Mouse (Mus musculus) kidney, postnatal 36 days (tissue): ENCODE measurements around the gene Zfyve21.

Experiments
- DNase-seq, 2 experiments: peaks; one replicate each; pipeline ENCODE4 v3.0.0; 2021 to 2022; ENCODE audit warnings: mixed read lengths in 2 of 2

Zfyve21 gene

DNA sequence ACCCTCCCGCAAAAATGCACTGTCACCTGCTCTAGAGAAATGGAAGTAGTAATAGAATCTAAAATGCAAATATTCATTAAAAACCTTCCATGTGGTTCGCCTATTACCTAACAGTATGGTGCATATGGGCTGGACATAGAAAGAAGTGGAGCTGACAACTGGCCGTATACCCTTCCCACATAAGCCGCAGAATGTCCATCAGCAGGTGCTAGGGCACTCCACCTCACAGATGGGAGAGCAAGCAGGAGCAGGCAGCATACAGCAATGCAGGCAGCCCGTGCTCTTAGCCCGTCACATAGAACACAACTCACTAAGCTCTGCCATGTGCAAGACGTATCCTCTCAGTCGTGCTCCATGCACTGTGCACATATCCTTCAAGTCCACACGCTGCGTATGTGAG, 32.8 kb downstream of the Zfyve21 start:
- no peak for DNase-seq

DNA sequence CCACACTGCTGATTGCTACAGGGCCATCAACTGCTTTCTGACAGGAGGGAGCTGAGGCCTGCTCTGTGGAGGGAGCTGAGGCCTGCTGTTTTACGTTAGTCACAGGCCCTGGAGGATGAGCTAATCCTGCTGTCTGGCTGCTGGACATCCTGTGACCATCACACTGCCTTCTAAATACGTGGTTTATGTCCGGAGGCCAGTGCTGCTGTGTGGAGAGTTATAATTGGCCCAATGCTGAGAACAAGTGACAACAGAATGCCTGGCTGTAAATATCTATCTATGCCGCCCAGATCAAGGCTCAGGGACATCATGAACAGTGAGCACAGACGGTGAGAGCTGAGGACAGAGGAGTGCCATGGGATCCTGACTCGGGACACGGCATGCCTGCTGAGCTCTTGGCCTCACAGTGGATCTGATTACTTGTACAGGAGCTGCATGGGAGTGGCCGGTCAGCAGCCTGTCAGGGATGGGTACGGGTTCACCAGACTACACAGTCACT, 34.4 kb downstream of the Zfyve21 start:
- no peak for DNase-seq

- no peak for DNase-seq
These were observed 37.3 kb downstream of the Zfyve21 start for GRCm38 (mm10) chr12:111851235-111851634.

- no peak for DNase-seq
These were observed 37.8 kb downstream of the Zfyve21 start for GRCm38 (mm10) chr12:111851745-111852144.

GRCm38 (mm10) chr12:111853011-111853436, 39.1 kb downstream of the Zfyve21 start:
- DNase-seq = peak; percentile 67 to 68

DNA sequence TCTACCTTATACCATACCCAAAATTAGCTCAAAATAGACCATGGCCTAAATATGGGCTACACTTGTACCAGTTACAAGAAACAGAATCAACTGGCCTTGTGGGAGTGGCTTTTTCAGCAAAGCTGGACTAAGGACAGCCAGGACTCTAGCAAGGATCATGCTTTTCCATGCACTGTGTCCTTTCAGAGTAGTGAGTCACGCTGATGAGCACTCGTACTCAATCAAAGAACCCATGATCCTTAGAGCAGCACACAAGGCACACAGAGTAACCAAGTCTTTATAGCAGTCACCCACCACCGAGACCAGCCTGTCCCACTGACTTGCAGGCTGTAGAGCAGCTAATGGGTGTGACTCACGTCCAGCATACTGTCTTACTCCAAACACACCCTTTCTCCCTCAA, 39.6 kb downstream of the Zfyve21 start:
- no peak for DNase-seq

DNA sequence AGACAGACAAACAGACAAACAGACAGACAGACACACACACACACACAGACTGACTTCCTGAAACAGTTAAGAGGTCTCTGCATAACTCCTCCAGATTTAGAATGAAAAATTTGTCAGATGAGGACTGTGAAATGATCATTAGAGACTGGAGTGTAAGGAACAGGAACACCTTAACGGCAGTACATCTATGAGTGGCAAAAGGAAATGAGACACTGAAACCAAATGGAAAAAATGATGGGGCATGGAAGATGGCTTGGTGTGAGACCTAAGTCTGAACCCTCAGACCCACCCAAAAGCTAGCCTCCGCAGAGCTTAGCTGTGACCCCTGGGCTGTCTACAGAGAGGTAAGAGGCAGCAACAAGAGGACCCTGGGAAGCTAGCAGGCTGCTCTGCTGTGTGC, 41.5 kb downstream of the Zfyve21 start:
- no peak for DNase-seq

DNA sequence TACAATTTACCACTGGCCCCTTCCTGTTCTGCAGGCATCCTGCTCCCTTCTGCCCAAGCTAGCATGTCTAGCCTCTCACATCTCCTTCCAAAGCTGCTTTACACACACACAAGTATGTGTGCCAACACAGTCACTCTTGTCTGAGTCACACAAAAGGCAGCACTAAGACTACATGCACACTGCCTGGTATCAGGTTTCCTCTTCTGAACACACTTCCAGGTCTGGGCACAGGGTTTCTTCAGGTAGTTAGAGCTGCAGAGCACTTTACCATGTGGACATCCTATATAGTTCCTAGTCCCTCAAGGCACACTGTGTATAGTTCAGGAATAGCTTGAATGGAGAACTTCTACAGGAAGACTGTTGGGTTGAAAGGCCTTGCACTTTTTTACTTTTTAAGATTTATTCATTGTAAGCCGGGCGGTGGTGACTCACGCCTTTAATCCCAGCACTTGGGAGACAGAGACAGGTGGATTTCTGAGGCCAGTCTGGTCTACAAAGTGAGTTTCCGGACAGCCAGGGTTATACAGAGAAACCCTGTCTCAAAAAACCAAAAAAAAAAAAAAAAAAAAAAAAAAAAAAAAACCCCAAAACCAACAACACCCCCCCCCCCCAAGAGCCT, 50.3 kb downstream of the Zfyve21 start:
- DNase-seq = no peak

DNA sequence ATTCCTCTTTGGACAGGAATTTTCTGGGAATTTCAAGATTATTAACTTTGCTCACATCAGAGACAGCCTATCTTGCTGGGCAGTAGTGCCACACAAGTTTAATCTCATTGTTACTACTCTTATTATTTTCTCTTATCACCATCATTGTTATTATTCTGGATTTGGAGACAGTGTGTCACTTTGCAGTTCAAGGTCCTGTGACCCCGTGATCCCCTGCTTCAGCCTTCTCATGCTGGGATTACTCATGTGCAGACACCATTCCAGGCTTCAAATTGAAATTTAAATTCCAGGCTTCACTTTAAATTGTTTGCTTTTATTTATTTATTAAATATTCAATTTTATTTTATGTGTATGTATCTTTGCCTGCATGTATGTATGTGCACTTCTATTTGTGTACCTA, 55.8 kb downstream of the Zfyve21 start:
- no peak for DNase-seq

DNA sequence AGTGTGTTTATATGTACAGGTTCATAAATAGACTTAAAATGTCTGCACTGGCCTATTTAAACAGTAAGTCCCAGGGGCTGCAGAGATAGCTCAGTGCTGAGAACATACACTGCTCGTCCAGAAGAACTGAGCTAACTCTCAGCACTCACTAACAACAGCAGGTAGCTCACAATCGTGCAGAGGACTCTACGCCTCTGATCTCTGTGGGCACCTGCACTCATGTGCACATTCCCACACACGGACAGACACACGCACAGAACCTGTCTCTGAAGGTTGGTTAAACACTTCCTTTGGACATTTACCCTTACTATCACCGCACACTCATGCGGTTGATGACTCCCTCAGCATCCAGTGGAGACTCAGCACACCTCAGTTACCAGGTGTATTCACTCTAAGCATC, 56.8 kb downstream of the Zfyve21 start:
- no peak for DNase-seq

DNA sequence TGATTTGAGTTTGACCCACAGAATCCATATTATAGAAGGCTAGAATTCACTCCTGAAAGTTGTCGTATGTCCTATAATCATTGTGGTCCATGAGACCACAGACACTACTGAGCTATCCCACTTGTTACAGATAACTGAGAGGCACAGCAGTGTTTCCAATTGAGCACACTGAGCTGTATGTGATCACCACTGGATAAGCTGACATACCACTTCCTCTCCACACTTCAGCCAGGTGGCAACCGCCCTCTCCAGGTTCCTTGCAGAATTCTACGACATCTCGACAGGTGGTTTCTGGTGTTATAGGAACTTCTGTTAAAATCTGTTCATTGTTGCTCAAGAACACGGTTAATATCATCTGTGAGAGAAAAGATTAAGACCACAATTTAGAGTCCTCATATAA, 58.1 kb downstream of the Zfyve21 start:
- DNase-seq = no peak

- DNase-seq = no peak
These were observed 60.7 kb downstream of the Zfyve21 start for GRCm38 (mm10) chr12:111874601-111875140.

GRCm38 (mm10) chr12:111875499-111875898, 61.5 kb downstream of the Zfyve21 start:
- no peak for DNase-seq

DNA sequence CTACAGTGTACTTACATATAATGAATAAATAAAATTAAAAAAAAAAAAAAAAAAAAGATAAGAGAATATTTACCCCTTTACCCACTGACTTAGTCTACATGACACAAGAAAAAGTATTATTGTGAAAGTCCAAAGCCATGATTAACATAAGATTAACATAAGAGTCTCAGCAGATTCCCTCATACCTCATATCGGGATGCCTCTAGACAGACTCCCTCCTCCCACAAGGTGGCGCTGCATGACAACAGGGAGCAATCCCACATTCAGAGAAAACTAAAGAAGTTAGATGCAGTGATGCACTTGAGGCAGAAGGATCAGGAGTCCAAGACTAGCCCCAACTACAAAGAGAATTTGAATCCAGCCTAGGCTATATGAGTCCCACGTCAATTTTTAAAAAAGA, 64.2 kb downstream of the Zfyve21 start:
- peak; percentile 80 to 95 for DNase-seq
